Mouse (Mus musculus) liver, postnatal 0 days (tissue): ENCODE measurements at regions not wholly inside any gene's neighbourhood (a gene's known extent, or its start where the extent isn't known, plus 50 kb on each side); places are given as distances from the start of the nearest gene placed in this dataset.

ENCODE experiments used
- CTCF ChIP-seq: sonication (generic); IDR thresholded peaks from 2 replicates; pipeline ENCODE4 v1.5.1; 2016; ENCODE audit warnings: antibody characterized with exemption, low read depth
- EP300 ChIP-seq: IDR thresholded peaks from 2 replicates; pipeline ENCODE4 v1.6.1; 2016; ENCODE audit warnings: antibody characterized with exemption, low read depth, mild to moderate bottlenecking

DNA sequence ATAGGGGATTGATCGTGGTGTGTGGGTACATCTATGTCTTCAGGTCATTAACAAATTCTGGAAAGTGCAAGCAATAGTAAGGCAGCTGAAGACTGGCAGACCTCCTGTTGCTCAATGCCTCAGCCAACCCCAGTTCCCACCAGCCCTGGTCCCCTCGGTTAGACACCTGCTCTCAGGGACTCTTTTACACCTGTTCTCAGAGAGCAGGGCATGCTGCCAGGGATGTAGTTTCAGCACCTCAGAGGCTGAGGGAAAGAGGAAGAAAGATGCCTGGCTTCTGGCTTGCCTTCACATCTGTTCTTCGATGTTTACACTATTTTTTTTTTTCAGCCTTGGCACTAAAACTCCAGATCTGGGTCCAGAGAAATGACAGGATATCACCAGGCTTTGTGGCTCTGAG is 362.2 kb upstream of the Zmiz1 start:
- TF ChIP-seq CTCF (no peak), EP300 (no peak)
